Mouse (Mus musculus): ENCODE measurements around the gene Cdc37l1.
A peak's percentile ranks its signal among the peaks of the same experiment; 100 is the strongest.
"Not testable (repeated sequence)": the region's sequence is repeated elsewhere in the genome, so short reads cannot be mapped to it uniquely, and the experiment has no call there.

Cdc37l1 gene

GRCm38 (mm10) chr19:28990194-28990589 is at the start of gene Cdc37l1:
Gene Cdc37l1 (plus strand): TSS chr19:28990352.
- peak; percentile 86 to 94 for DNase-seq (ENCODE audit: low spot score in 2 of 2)

DNA sequence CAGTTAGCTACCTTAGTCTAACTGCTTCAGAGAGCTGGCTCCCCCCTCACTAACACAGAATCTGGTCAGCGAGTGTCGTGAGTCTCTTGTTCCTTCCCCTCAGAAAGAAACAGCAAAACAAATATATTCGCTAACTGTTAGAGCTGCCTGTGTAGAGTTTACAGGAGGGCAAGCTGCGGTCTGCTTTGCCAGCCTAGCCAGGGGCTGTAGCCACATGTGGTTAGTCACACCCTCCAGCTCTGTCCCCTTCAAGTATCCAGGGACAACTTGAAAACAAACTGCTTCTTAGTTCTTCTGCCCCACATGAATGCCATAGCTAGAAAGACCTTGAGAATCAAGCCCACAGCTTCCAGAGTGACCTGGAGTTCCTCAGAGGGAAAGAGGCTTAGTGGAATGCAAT is 48.9 kb upstream of the Cdc37l1 start:
- DNase-seq (ENCODE audit: low spot score in 2 of 2), result no peak

DNA sequence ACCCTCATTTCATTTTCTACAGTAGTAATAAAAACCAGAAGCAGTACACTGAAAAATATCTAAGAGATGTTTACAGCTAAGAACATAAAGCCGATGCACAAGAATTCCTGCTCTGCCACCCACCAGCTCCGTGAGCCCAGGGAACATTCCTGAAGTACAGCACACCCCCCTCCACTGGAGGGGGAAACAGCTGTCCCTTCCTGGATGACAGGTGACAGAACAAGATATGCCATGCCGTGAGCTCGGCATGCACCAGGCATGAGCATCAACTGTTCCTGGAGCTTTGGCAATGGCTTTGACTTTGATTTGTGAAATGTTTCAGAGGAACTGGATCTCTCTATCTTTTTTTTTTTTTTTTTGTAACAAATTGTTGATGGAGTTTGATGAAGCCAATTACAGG is 43.4 kb upstream of the Cdc37l1 start:
- DNase-seq (ENCODE audit: low spot score in 2 of 2), result no peak

- no peak for DNase-seq (ENCODE audit: low spot score in 2 of 2)
Measured at GRCm38 (mm10) chr19:28947311-28947710, 42.8 kb upstream of the Cdc37l1 start.

GRCm38 (mm10) chr19:28951251-28951650 is 38.9 kb upstream of the Cdc37l1 start:
- no peak for DNase-seq (ENCODE audit: low spot score in 2 of 2)

DNA sequence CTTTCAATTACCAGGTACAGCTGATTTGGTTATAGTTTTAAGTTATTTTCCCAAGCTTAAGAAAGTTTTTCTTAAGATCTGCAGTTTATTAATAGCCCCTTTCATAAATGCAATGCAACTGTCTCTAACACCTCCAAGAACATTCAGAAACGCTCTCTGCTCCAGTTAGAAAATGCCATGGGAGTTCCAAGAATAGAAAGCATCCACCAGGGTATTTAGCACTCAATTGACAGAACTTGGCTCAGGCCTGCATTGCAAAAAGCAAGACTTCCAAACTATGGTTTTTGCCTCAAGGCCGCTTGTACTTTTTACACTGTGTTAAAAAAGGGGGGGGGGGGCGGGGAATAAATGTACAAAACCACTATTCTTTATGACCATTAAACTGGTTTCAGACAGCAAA is 27.0 kb upstream of the Cdc37l1 start:
- no peak for DNase-seq (ENCODE audit: low spot score in 2 of 2)

DNA sequence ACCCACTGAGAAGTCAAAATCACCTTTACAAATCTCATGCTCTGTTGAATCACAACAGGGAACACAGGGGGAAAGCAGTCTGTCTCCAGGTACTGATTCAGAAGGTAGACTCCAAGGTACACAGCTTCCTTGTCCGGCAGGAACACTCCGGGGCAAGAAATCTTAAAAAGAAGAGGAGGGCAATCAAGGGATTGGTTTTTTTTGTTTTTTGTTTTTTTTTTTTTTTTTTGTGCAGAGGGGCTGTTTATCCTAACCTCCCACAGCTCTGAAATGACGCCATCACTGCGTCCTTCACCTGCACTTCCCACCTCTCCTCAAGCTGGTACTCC is 26.7 kb upstream of the Cdc37l1 start:
- no peak for DNase-seq (ENCODE audit: low spot score in 2 of 2)

DNA sequence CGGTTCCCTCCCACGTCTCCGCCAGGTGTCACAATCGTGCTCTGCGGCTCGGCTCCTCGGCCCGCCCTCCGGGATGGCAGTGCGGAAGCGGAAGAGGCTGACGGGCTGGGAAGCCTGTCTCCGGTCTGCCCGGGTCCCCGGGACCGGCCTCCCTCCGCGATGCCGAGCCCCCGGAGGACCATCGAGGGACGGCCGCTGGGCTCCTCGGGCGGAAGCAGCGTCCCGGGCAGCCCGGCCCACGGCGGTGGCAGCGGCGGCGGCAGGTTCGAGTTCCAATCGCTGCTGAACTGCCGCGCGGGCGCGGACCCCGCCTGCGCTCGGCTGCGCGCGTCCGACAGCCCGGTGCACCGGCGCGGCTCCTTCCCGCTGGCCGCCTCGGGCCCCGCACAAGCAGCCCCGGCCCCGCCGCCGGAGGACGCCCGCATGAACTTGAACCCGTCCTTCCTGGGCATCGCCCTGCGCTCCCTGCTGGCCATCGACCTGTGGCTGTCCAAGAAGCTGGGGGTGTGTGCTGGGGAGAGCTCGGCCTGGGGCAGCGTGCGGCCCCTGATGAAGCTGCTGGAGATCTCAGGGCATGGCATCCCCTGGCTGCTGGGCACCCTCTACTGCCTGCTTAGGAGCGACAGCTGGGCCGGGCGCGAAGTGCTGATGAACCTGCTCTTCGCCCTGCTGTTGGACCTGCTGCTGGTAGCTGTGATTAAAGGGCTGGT is 26.2 kb upstream of the Cdc37l1 start, which contains the start of gene Plpp6:
Plpp6 (plus strand) TSS at position 112 of the 710 bp plus-strand sequence.
- DNase-seq (ENCODE audit: low spot score in 2 of 2), result peak; percentile 76 to 81

GRCm38 (mm10) chr19:28964552-28964903 is 25.6 kb upstream of the Cdc37l1 start:
- no peak for DNase-seq (ENCODE audit: low spot score in 2 of 2)

GRCm38 (mm10) chr19:28967652-28968051 is 22.5 kb upstream of the Cdc37l1 start, which contains the start of gene 4430402I18Rik:
Gene 4430402I18Rik (minus strand): TSS chr19:28967800.
- DNase-seq (ENCODE audit: low spot score in 2 of 2), result no peak

DNA sequence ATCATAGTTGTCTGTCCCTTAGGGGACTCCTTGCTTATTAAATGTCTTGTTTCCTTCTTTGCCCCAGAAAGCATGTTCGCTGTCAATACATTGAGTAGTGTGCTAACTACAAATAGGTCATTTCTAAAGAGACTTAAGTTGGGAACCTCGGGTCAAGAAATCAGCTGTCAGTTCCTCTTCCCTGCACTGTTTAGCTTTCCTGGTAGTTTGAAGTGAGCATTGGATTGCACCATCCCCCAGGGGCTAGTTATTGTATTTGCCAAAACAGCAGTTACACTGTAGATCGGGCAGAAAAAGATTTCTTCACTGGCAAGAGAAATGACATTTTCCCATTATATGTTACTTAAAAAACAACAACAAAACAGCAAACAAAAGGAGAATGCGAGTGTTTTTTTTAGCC is 22.0 kb upstream of the Cdc37l1 start:
- DNase-seq (ENCODE audit: low spot score in 2 of 2), result no peak

DNA sequence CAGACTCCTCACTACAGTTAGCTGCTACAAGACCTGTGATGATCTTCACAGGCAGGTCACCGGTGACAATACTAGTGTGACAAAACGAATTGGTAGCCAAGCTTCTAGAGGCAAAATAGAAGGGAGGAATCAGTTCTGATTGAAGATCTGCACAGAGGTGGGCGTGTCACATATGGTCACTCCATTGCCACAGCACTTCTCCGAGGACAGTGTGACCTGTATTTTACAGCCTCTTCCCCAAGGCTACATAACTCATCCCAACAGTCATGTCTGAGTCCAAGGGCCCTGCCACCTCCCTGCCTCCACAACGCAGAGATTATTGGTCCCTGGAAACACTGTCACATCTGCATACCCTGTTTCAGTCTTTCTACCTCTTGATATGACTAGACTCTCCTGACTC is 20.9 kb upstream of the Cdc37l1 start:
- DNase-seq (ENCODE audit: low spot score in 2 of 2), result no peak

GRCm38 (mm10) chr19:28970251-28970650 is 19.9 kb upstream of the Cdc37l1 start:
- DNase-seq (ENCODE audit: low spot score in 2 of 2), result no peak

GRCm38 (mm10) chr19:28974862-28975611 is 15.1 kb upstream of the Cdc37l1 start:
- peak; percentile 54 to 80 for DNase-seq (ENCODE audit: low spot score in 2 of 2)

GRCm38 (mm10) chr19:28982617-28983016 is 7.5 kb upstream of the Cdc37l1 start:
- DNase-seq (ENCODE audit: low spot score in 2 of 2), result no peak

GRCm38 (mm10) chr19:28989515-28989914 is 637 bp upstream of the Cdc37l1 start:
- no peak for DNase-seq (ENCODE audit: low spot score in 2 of 2)

DNA sequence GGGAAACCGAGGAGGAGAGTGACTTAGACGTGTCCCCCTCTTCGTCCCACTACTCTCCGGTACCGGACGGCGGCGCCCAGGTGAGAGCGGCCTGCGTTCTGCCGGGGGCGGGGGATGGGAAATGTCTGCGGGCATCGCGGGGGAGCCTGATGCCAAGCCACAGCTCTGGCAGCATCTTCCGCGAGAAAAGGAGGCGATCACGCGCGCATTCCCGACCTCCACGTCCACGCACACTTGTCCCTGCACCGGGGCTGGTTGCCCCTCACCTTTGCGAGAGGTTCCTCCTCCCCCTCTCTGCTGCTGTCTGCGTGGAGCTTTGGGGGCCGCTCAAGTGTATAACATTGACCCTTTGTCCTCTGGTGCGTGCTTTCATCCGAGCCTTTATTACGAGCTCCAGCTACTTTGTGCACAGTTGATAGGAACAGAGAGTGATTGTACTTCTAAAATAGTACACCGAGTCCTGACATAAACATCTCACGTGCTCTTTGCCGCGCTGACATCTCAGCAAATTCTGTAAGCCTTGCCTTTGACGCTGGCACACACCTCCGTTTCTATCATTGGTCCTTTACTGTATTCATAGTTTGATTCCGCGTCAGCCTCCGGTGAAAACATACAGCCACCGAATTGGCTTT is 554 bp downstream of the Cdc37l1 start:
- DNase-seq (ENCODE audit: low spot score in 2 of 2), result peak in 1 of 2 experiments; percentile 42

DNA sequence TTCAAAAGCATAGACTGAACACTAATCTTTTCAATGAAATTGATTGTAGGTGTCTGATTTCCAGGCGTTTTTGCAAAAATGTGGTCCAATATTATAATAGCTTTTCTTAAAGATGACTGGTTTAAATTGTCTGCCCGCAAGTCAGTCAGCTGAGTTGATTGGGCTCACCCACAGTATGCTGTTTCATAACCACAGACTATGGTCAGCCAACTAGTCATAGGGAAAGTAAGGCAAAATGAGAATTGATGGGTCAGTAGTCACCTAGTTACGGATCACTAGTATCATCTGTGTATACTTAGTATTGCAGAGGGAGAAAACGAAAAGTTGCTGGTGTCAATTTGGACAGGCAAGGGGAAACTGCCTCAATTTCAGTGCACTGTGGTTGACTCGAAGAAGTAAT is 1.2 kb downstream of the Cdc37l1 start:
- DNase-seq (ENCODE audit: low spot score in 2 of 2), result no peak

GRCm38 (mm10) chr19:28994870-28995269 is 4.7 kb downstream of the Cdc37l1 start:
- no peak for DNase-seq (ENCODE audit: low spot score in 2 of 2)

- DNase-seq (ENCODE audit: low spot score in 2 of 2), result no peak
Measured at GRCm38 (mm10) chr19:28995366-28995765, 5.2 kb downstream of the Cdc37l1 start.

DNA sequence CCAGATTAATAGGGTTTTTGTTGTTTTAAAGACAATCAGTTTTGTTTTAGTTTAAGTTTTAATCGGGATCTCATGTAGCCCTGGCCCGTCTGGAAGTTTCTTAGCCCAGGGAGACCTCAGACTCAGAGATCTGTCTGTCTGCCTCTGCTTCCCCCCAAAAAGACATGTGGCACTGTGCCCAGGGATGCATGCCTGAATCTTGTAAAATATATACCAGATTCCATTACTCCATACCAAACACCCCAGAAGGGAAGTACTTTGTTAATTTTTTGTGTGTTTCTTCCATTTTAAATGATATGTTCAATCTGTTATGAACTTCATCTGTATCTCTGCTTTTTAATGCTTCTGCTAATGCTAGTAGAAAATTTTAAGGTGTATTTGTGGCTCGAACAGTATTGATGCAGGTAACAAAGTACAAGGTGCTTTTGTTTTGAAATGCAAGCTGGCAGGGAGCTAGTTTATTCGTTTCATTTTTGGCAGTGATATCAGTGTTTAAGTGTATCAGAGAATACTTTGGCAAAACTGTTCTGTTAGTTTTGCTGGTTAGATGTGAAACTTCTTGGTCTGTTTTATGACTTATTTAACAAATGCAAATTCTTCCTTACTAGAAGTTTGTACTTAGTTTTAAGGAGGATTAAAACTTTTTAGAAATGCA is 8.0 kb downstream of the Cdc37l1 start:
- DNase-seq (ENCODE audit: low spot score in 2 of 2), result no peak

DNA sequence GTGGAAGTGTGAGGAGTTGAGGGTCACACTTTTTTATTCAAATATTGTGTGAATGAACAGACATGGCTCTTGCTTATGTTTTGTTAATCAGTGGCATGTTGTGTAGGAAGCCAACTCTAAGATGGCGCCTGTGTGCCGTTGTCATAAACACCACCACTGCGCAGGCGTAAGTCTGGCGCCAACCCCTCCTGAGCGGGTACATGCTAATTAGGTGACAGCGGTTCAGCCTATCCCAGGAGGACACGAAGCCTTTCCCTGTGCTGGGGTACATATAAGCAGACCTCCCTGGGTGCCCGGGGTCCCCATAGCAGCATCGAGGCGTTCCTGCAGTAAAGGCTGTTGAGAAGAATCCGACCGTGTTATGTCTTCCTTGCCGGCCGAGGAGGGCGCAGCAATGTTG is 10.2 kb downstream of the Cdc37l1 start:
- DNase-seq (ENCODE audit: low spot score in 2 of 2), result not testable (repeated sequence)

All from thymus, postnatal 10 days (tissue).